ENCODE assay signal across 34 mouse cellular contexts in genomic region chr10:70255601-70256210, GRCm38 (mm10). TPM values are rescaled to one million over a fixed set of nuclear protein-coding genes. Genes with fewer than 3 reads are reported as not detected.
DNase-seq lines count a peak whose midpoint lies in the region; TF ChIP-seq lines count a peak whose summit lies in the region.
"Had no signal": no experiment of that assay in that cellular context is flagged by ENCODE, and none has a peak within 500 bp of the region (broad histone marks: within the 10 kb centered on the region; RNA-seq: fewer than 3 reads in every experiment).

No protein-coding gene starts in this region.

- no peak for DNase-seq in gastrocnemius, adult 2 months
- no peak for DNase-seq in gastrocnemius, postnatal 4 days (ENCODE audit: low spot score in 2 of 2)
- DNase-seq in left cerebral cortex, adult 2 months (ENCODE audit: extremely low spot score in 1 of 2, low spot score in 2 of 2), result no peak
- no peak for DNase-seq in left cerebral cortex, adult 11 months (ENCODE audit: low spot score)
- peak; percentile 42 for DNase-seq in ES-CJ7 (ENCODE audit: low read depth, low spot score)
- DNase-seq in testis, postnatal 10 days (ENCODE audit: low spot score), result peak; percentile 35
- DNase-seq in spleen, postnatal 4 days (ENCODE audit: low spot score in 2 of 2), result no peak
- DNase-seq: adrenal gland, postnatal 10 days; cerebellum, adult 8-10 months; cerebellum, postnatal 25 days; forebrain, postnatal 0 days; gastrocnemius, postnatal 10 days; heart, postnatal 10 days; kidney, adult 11 months; kidney, postnatal 36 days; lung, postnatal 4 days; retina, postnatal 1 day; right cerebral cortex, postnatal 14 days had no signal

- no peak overlapping the region for H3K4me3 ChIP-seq in gastrocnemius, adult 2 months
- no peak overlapping the region for H3K4me3 ChIP-seq in left cerebral cortex, adult 2 months
- H3K4me3 ChIP-seq: embryonic facial prominence, embryonic 10.5 days; embryonic facial prominence, embryonic 15.5 days; forebrain, embryonic 12.5 days; heart, embryonic 13.5 days; hindbrain, embryonic 15.5 days; kidney, embryonic 15.5 days; megakaryocyte, embryonic 14.5 days; midbrain, embryonic 13.5 days; neural tube, embryonic 15.5 days had no signal

- intact Hi-C loops in gastrocnemius, adult 2 months (cut with DNase I), result no loop called here
- intact Hi-C loops in left cerebral cortex, adult 2 months (cut with DNase I), result no loop called here

- H3K27ac ChIP-seq in gastrocnemius, adult 2 months, result no peak overlapping the region
- H3K27ac ChIP-seq in left cerebral cortex, adult 2 months, result no peak overlapping the region
- H3K27ac ChIP-seq: embryonic facial prominence, embryonic 10.5 days; embryonic facial prominence, embryonic 15.5 days; forebrain, embryonic 12.5 days; heart, embryonic 13.5 days; hindbrain, embryonic 15.5 days; kidney, embryonic 15.5 days; midbrain, embryonic 13.5 days; neural tube, embryonic 15.5 days had no signal

- TF ChIP-seq CTCF in gastrocnemius, adult 2 months (IDR thresholded peaks at IDR 0.05), result peak; percentile 22; the same call in 1 of the 2 replicates
- peak; percentile 7; the same call in 1 of the 2 replicates for TF ChIP-seq CTCF in left cerebral cortex, adult 2 months (IDR thresholded peaks at IDR 0.05)

RNA-seq across cellular contexts. Expression of gene Slc16a9, which starts 10.8 kb away (rescaled TPM):
- total RNA-seq in gastrocnemius, adult 2 months (2021), result 1 to 10 TPM; 5.0 to 9.6 TPM
- 1 to 10 TPM; 3.2 to 3.7 TPM for total RNA-seq in gastrocnemius, postnatal 4 days (2021)
- 1 to 10 TPM; 1.2 to 2.7 TPM for total RNA-seq in left cerebral cortex, adult 2 months (2021)
- total RNA-seq: CH12.LX had no signal

RNA-seq across cellular contexts. Expression of gene Mrln, which starts 51.2 kb away (rescaled TPM):
- total RNA-seq in gastrocnemius, adult 2 months (2021), result 100 to 1,000 TPM; 201 to 276 TPM
- total RNA-seq in gastrocnemius, postnatal 4 days (2021), result 100 to 1,000 TPM; 151 to 157 TPM
- total RNA-seq in left cerebral cortex, adult 2 months (2021), result not detected
- total RNA-seq: CH12.LX; granulocyte monocyte progenitor cell, adult 5-6 weeks; hematopoietic stem cell, adult 5-6 weeks; layer of hippocampus, adult 8-10 months; layer of hippocampus, postnatal 25 days; left cerebral cortex, postnatal 14 days; liver, adult 2 months had no signal

Comparison
In these comparisons a context has a peak if more than half of its experiments do, and no peak if none do; other contexts are left out.
1. DNase-seq: peak in ES-CJ7 (single experiment) and testis, postnatal 10 days (single experiment); none in gastrocnemius, adult 2 months (single experiment), gastrocnemius, postnatal 4 days (0 of 2), left cerebral cortex, adult 2 months (0 of 2), left cerebral cortex, adult 11 months (single experiment) and spleen, postnatal 4 days (0 of 2).
2. RNA of gene Mrln, which starts 51.2 kb away (total RNA-seq): 201 to 276 TPM in gastrocnemius, adult 2 months and 151 to 157 TPM in gastrocnemius, postnatal 4 days; not detected in left cerebral cortex, adult 2 months; every median in the first group is over 100 times any median in the second.